Mouse (Mus musculus): ENCODE measurements at regions not wholly inside any gene's neighbourhood (a gene's known extent, or its start where the extent isn't known, plus 50 kb on each side); places are given as distances from the start of the nearest gene placed in this dataset.

- H3K9me3 ChIP-seq (replicated peaks; ENCODE audit: low read length): no peaks in the 10 kb centered on the region
- in situ Hi-C loops (cut with MboI; ENCODE audit: low pct_ligation_motif_present, low pct_unique_long_range_greater_than_20kb, low sequenced_read_pairs): no loop called here
- dilution Hi-C loops (cut with MboI; ENCODE audit: extremely low pct_ligation_motif_present, extremely low pct_unique_long_range_greater_than_20kb, low sequenced_read_pairs): no loop called here
- no peaks in the 10 kb centered on the region for H3K36me3 ChIP-seq (replicated peaks in 1 of 2; ENCODE audit: control insufficient read depth in 1 of 2, insufficient read depth in 1 of 2, low read length in 1 of 2)
- H3K4me1 ChIP-seq (ENCODE audit: control insufficient read depth in 1 of 2, insufficient read depth in 2 of 2): peaks cover 21 to 66% of the 10 kb centered on the region in 2 experiments
- H3K79me2 ChIP-seq (replicated peaks; ENCODE audit: control insufficient read depth, extremely low read depth, insufficient read depth, poor library complexity, severe bottlenecking): no peaks in the 10 kb centered on the region
- H3K4me3 ChIP-seq (replicated peaks in 1 of 3; ENCODE audit: low read depth in 2 of 3, low read length in 2 of 3, poor library complexity in 1 of 3): no peak overlapping the region
- no peak overlapping the region for H3K27ac ChIP-seq (ENCODE audit: insufficient read depth, low read depth)
- TF ChIP-seq IRF4 (IDR thresholded peaks at IDR 0.05; ENCODE audit: low read depth, low read length): no peak
- no peak for DNase-seq (ENCODE audit: extremely low read depth)
- no peaks in the 10 kb centered on the region for H3K27me3 ChIP-seq (replicated peaks)
- no peak overlapping the region for H3K4me2 ChIP-seq (ENCODE audit: insufficient read depth, low read depth, poor library complexity, severe bottlenecking)
- H3K9ac ChIP-seq (ENCODE audit: insufficient read depth, low read depth): no peak overlapping the region
These were observed 52.7 kb upstream of the Eps8l3 start for GRCm38 (mm10) chr3:107824378-107824777.

DNA sequence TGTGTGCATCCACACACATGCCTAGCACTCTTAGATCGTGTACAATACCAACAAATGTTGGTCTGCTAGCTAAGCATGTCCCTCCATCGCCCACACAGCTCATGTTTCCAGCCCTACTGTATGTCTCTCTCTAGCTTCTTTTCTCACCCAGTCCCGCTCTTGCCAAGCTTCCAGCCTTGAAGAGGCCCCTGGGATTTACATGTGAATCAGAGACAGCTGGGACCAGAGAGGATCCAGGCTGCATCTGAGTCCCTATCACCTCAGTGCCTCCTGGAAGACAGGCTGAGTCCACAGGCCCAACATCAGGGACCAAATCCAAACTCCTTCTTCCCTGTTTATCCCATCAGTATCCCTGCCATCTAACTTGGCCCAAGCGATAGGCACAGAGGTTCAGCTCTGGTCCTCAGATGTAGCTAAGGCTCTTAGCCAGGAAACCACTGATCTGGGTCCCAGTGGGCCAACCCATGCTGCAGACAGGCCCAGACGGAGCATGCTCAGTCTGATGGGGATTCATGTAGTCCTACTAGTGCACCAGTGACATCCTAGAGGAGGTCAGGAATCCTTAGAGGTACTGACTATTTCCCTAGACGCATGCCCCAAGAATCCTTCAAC, 53.3 kb upstream of the Eps8l3 start:
- no peaks in the 10 kb centered on the region for H3K27me3 ChIP-seq (replicated peaks)
- H3K4me3 ChIP-seq (replicated peaks in 1 of 3; ENCODE audit: low read depth in 2 of 3, low read length in 2 of 3, poor library complexity in 1 of 3): peak overlapping the region in 1 of 3 experiments; percentile 6
- peaks cover 24 to 72% of the 10 kb centered on the region in 2 experiments for H3K4me1 ChIP-seq (ENCODE audit: control insufficient read depth in 1 of 2, insufficient read depth in 2 of 2)
- no peaks in the 10 kb centered on the region for H3K9me3 ChIP-seq (replicated peaks; ENCODE audit: low read length)
- no peak for TF ChIP-seq PAX5 (IDR thresholded peaks at IDR 0.05; ENCODE audit: low read length)
- no peak for TF ChIP-seq CTCF (conservative IDR thresholded peaks at IDR 0.05 in 1 of 2, IDR thresholded peaks at IDR 0.05 in 1 of 2; ENCODE audit: low read depth in 2 of 2, low read length in 2 of 2)
- no peak for TF ChIP-seq JUN (IDR thresholded peaks at IDR 0.05; ENCODE audit: insufficient read depth, low read depth, low read length)
- no peak for TF ChIP-seq EP300 (IDR thresholded peaks at IDR 0.05; ENCODE audit: low read length)
- TF ChIP-seq USF1 (IDR thresholded peaks at IDR 0.05; ENCODE audit: low read depth, low read length): no peak
- TF ChIP-seq MEF2A (IDR thresholded peaks at IDR 0.05; ENCODE audit: borderline replicate concordance, low read depth, low read length): no peak
- TF ChIP-seq UBTF (IDR thresholded peaks at IDR 0.05; ENCODE audit: low read depth, low read length): no peak
- TF ChIP-seq USF2 (conservative IDR thresholded peaks at IDR 0.05; ENCODE audit: low read depth, low read length): no peak
- no peak for TF ChIP-seq MAX (IDR thresholded peaks at IDR 0.05; ENCODE audit: low read length)
- TF ChIP-seq HCFC1 (IDR thresholded peaks at IDR 0.05; ENCODE audit: low read depth, low read length): no peak
- no peak for TF ChIP-seq RCOR1 (conservative IDR thresholded peaks at IDR 0.05; ENCODE audit: low read depth, low read length)
- no peak for TF ChIP-seq ETS1 (conservative IDR thresholded peaks at IDR 0.05; ENCODE audit: low read depth, low read length)
- TF ChIP-seq NRF1 (IDR thresholded peaks at IDR 0.05; ENCODE audit: low read depth, low read length): no peak
- TF ChIP-seq JUND (conservative IDR thresholded peaks at IDR 0.05; ENCODE audit: low read depth, low read length): no peak
- dilution Hi-C loops (cut with MboI; ENCODE audit: extremely low pct_ligation_motif_present, extremely low pct_unique_long_range_greater_than_20kb, low sequenced_read_pairs) (no loop called here), in situ Hi-C loops (cut with MboI; ENCODE audit: low pct_ligation_motif_present, low pct_unique_long_range_greater_than_20kb, low sequenced_read_pairs) (no loop called here)
- DNase-seq (ENCODE audit: extremely low read depth): no peak
- peak overlapping the region; percentile 40; the same call in 1 of the 2 replicates for H3K27ac ChIP-seq (ENCODE audit: insufficient read depth, low read depth)
- no peaks in the 10 kb centered on the region for H3K36me3 ChIP-seq (replicated peaks in 1 of 2; ENCODE audit: control insufficient read depth in 1 of 2, insufficient read depth in 1 of 2, low read length in 1 of 2)
- no peak overlapping the region for H3K9ac ChIP-seq (ENCODE audit: insufficient read depth, low read depth)
- H3K79me2 ChIP-seq (replicated peaks; ENCODE audit: control insufficient read depth, extremely low read depth, insufficient read depth, poor library complexity, severe bottlenecking): no peaks in the 10 kb centered on the region
- no peak overlapping the region for H3K4me2 ChIP-seq (ENCODE audit: insufficient read depth, low read depth, poor library complexity, severe bottlenecking)
